Mouse (Mus musculus): Measurements from ENCODE around the gene Gpr135. TPM values are rescaled to one million over a fixed set of nuclear protein-coding genes. Genes with fewer than 3 reads are reported as not detected.

The Gpr135 gene
- under 1 TPM; 0.35 to 0.51 TPM for total RNA-seq (2021)
- long read RNA-seq, experiment 1: 0 reads
- long read RNA-seq, experiment 2: 0 reads

- DNase-seq: peak; percentile 86 to 90
Observed at GRCm38 (mm10) chr12:72070327-72071269, at the start of gene Gpr135. Gpr135 (minus strand) TSS chr12:72071125.

- peak in 1 of 2 experiments; percentile 15 for DNase-seq
Observed at GRCm38 (mm10) chr12:72115686-72116345, 44.9 kb upstream of the Gpr135 start.

GRCm38 (mm10) chr12:72115126-72115525 is 44.2 kb upstream of the Gpr135 start:
- peak; percentile 29 to 39 for DNase-seq

- peak; percentile 70 to 88 for DNase-seq
Observed at GRCm38 (mm10) chr12:72104525-72105281, 33.8 kb upstream of the Gpr135 start.

- no peak for DNase-seq
Observed at GRCm38 (mm10) chr12:72104027-72104426, 33.1 kb upstream of the Gpr135 start.

GRCm38 (mm10) chr12:72102776-72103175 is 31.9 kb upstream of the Gpr135 start:
- no peak for DNase-seq

- no peak for DNase-seq
Observed at GRCm38 (mm10) chr12:72096966-72097365, 26.0 kb upstream of the Gpr135 start.

- DNase-seq: no peak
Observed at GRCm38 (mm10) chr12:72089802-72090201, 18.9 kb upstream of the Gpr135 start.

GRCm38 (mm10) chr12:72086166-72086825 is 15.4 kb upstream of the Gpr135 start:
- no peak for DNase-seq

- DNase-seq: peak; percentile 99 to 100
Observed at GRCm38 (mm10) chr12:72085329-72086165, 14.6 kb upstream of the Gpr135 start, which contains the start of the genes L3hypdh and Jkamp. L3hypdh (minus strand) TSS chr12:72085439. Jkamp (plus strand) TSS chr12:72085589.

GRCm38 (mm10) chr12:72085024-72085328 is 14.1 kb upstream of the Gpr135 start:
- no peak for DNase-seq

- DNase-seq: peak in 1 of 2 experiments; percentile 65
Observed at GRCm38 (mm10) chr12:72084261-72085023, 13.5 kb upstream of the Gpr135 start.

GRCm38 (mm10) chr12:72083265-72083664 is 12.3 kb upstream of the Gpr135 start:
- no peak for DNase-seq

GRCm38 (mm10) chr12:72082370-72082769 is 11.4 kb upstream of the Gpr135 start:
- peak; percentile 32 to 38 for DNase-seq

- DNase-seq: no peak
Observed at GRCm38 (mm10) chr12:72081961-72082360, 11.0 kb upstream of the Gpr135 start.

- DNase-seq: no peak
Observed at GRCm38 (mm10) chr12:72078248-72078647, 7.3 kb upstream of the Gpr135 start.

GRCm38 (mm10) chr12:72069626-72070326 is 1.1 kb downstream of the Gpr135 start:
- no peak for DNase-seq

GRCm38 (mm10) chr12:72057780-72058179 is 13.1 kb downstream of the Gpr135 start:
- no peak for DNase-seq

- DNase-seq: no peak
Observed at GRCm38 (mm10) chr12:72053851-72054250, 17.1 kb downstream of the Gpr135 start.
